Mouse (Mus musculus) lung, postnatal 0 days (tissue): ENCODE measurements around the gene Myh2. TPM values are rescaled to one million over a fixed set of nuclear protein-coding genes. Genes with fewer than 3 reads are reported as not detected.

ENCODE experiments used
- ATAC-seq: fragments of 200-750 bp; cut with Nextera tagmentation; 2 replicates; pipeline ENCODE4 v1.8.0; 2017; ENCODE audit warnings: moderate library complexity
- DNase-seq: peaks from one replicate; pipeline ENCODE4 v3.0.0-alpha.2; 2016; ENCODE audit warnings: low spot score
- H3K27ac ChIP-seq: fragments of 300-500 bp; sonication (generic); 2 replicates; pipeline ENCODE4 v1.5.1; 2014; ENCODE audit warnings: antibody characterized with exemption, mild to moderate bottlenecking, low read length, mixed read lengths
- H3K27me3 ChIP-seq: fragments of 300-500 bp; sonication (generic); replicated peaks from 2 replicates; pipeline ENCODE4 v1.6.1; 2014; ENCODE audit warnings: low read length, mixed read lengths; ENCODE audit not compliant: insufficient read depth
- H3K36me3 ChIP-seq: fragments of 300-500 bp; sonication (generic); 2 replicates; pipeline ENCODE4 v1.6.1; 2014; ENCODE audit warnings: low read length, mixed read lengths; ENCODE audit not compliant: insufficient read depth
- H3K4me1 ChIP-seq: fragments of 300-500 bp; sonication (generic); 2 replicates; pipeline ENCODE4 v1.6.1; 2014; ENCODE audit warnings: antibody characterized with exemption, low read depth, low read length, mixed read lengths; ENCODE audit not compliant: insufficient read depth
- H3K4me2 ChIP-seq: fragments of 300-500 bp; sonication (generic); replicated peaks from 2 replicates; pipeline ENCODE4 v1.6.1; 2014; ENCODE audit warnings: low read depth, mild to moderate bottlenecking, low read length, moderate library complexity, mixed read lengths
- H3K4me3 ChIP-seq: fragments of 300-500 bp; sonication (generic); 2 replicates; pipeline ENCODE4 v1.5.1; 2014; ENCODE audit warnings: low read depth, low read length
- H3K9ac ChIP-seq: fragments of 300-500 bp; sonication (generic); replicated peaks from 2 replicates; pipeline ENCODE4 v1.6.1; 2014; ENCODE audit warnings: low read depth, mild to moderate bottlenecking
- H3K9me3 ChIP-seq: fragments of 300-500 bp; sonication (generic); 2 replicates; pipeline ENCODE4 v1.6.1; 2016; ENCODE audit warnings: low read length, mixed read lengths
- CTCF ChIP-seq: IDR thresholded peaks from 2 replicates; pipeline ENCODE4 v1.5.1; 2016; ENCODE audit warnings: antibody characterized with exemption, mild to moderate bottlenecking
- EP300 ChIP-seq: IDR thresholded peaks from 2 replicates; pipeline ENCODE4 v1.6.1; 2016; ENCODE audit warnings: antibody characterized with exemption, mild to moderate bottlenecking, control low read depth
- WGBS: fragments of 180-500 bp; shearing (Covaris S2); extraction: QIAGEN DNeasy Blood & Tissue Kit; methylation state at CpG from one replicate; pipeline ENCODE4 v1.1.7; 2014; 5-methylcytosine and 5-hydroxymethylcytosine counted together
- polyA plus RNA-seq: library from polyadenylated mRNA; unstranded; fragments of >200 nt; fragmentation: Nextera tagmentation; extraction: Ambion mirVana; gene quantifications from 2 replicates; pipeline ENCODE4 v1.2.1, GENCODE M21; 2015

The Myh2 gene
- polyA plus RNA-seq, 1 experiment from 2014 or later: not detected

- no peaks in the 10 kb centered on the region for H3K27me3 ChIP-seq
- H3K36me3 ChIP-seq: no peaks in the 10 kb centered on the region
- no peak overlapping the region for H3K9ac ChIP-seq
- no peaks in the 10 kb centered on the region for H3K9me3 ChIP-seq
- no peak overlapping the region for H3K27ac ChIP-seq
- TF ChIP-seq CTCF (no peak), EP300 (no peak)
- H3K4me1 ChIP-seq: no peaks in the 10 kb centered on the region
- WGBS: 42% methylated on average over 5 of the region's 5 CpGs
- no peak for DNase-seq
- H3K4me2 ChIP-seq: no peak overlapping the region
- no peak for ATAC-seq
- H3K4me3 ChIP-seq: no peak overlapping the region
Measured at GRCm38 (mm10) chr11:67140175-67140574, 30.7 kb upstream of the Myh2 start.

GRCm38 (mm10) chr11:67141031-67141430 is 29.8 kb upstream of the Myh2 start:
- no peak overlapping the region for H3K27ac ChIP-seq
- no peak overlapping the region for H3K4me3 ChIP-seq
- H3K36me3 ChIP-seq: no peaks in the 10 kb centered on the region
- no peak for TF ChIP-seq EP300
- TF ChIP-seq CTCF: no peak
- 55% methylated on average over 6 of the region's 6 CpGs for WGBS
- no peak overlapping the region for H3K4me2 ChIP-seq
- ATAC-seq (no peak), DNase-seq (no peak)
- no peaks in the 10 kb centered on the region for H3K4me1 ChIP-seq
- no peak overlapping the region for H3K9ac ChIP-seq
- H3K27me3 ChIP-seq: no peaks in the 10 kb centered on the region
- no peaks in the 10 kb centered on the region for H3K9me3 ChIP-seq

GRCm38 (mm10) chr11:67142047-67142446 is 28.8 kb upstream of the Myh2 start:
- Histone ChIP-seq H3K9ac (no peak overlapping the region), H3K9me3 (no peaks in the 10 kb centered on the region), H3K4me2 (no peak overlapping the region), H3K27ac (no peak overlapping the region), H3K4me1 (no peaks in the 10 kb centered on the region), H3K4me3 (no peak overlapping the region), H3K36me3 (no peaks in the 10 kb centered on the region), H3K27me3 (no peaks in the 10 kb centered on the region)
- no peak for DNase-seq
- 50% methylated on average over 4 of the region's 4 CpGs for WGBS
- ATAC-seq: no peak
- no peak for TF ChIP-seq CTCF
- TF ChIP-seq EP300: no peak

- H3K27me3 ChIP-seq: no peaks in the 10 kb centered on the region
- ATAC-seq (no peak), DNase-seq (no peak)
- 79% methylated on average over 5 of the region's 5 CpGs for WGBS
- no peak overlapping the region for H3K4me3 ChIP-seq
- no peak overlapping the region for H3K4me2 ChIP-seq
- no peak overlapping the region for H3K27ac ChIP-seq
- no peak overlapping the region for H3K9ac ChIP-seq
- H3K36me3 ChIP-seq: no peaks in the 10 kb centered on the region
- no peaks in the 10 kb centered on the region for H3K4me1 ChIP-seq
- H3K9me3 ChIP-seq: no peaks in the 10 kb centered on the region
- TF ChIP-seq EP300 (no peak), CTCF (no peak)
Measured at GRCm38 (mm10) chr11:67143065-67143464, 27.8 kb upstream of the Myh2 start.

GRCm38 (mm10) chr11:67143863-67144498 is 26.8 kb upstream of the Myh2 start:
- H3K4me2 ChIP-seq: no peak overlapping the region
- ATAC-seq: no peak
- WGBS: 90% methylated on average over 4 of the region's 4 CpGs
- no peaks in the 10 kb centered on the region for H3K27me3 ChIP-seq
- no peaks in the 10 kb centered on the region for H3K9me3 ChIP-seq
- H3K27ac ChIP-seq: no peak overlapping the region
- H3K4me3 ChIP-seq: no peak overlapping the region
- no peaks in the 10 kb centered on the region for H3K36me3 ChIP-seq
- H3K4me1 ChIP-seq: no peaks in the 10 kb centered on the region
- no peak for TF ChIP-seq CTCF
- TF ChIP-seq EP300: no peak
- no peak for DNase-seq
- no peak overlapping the region for H3K9ac ChIP-seq

- Histone ChIP-seq H3K36me3 (no peaks in the 10 kb centered on the region), H3K4me3 (no peak overlapping the region), H3K4me2 (no peak overlapping the region), H3K9ac (no peak overlapping the region), H3K27ac (no peak overlapping the region), H3K9me3 (no peaks in the 10 kb centered on the region), H3K27me3 (no peaks in the 10 kb centered on the region), H3K4me1 (no peaks in the 10 kb centered on the region)
- no peak for TF ChIP-seq EP300
- TF ChIP-seq CTCF: no peak
- no peak for ATAC-seq
- DNase-seq: no peak
- 59% methylated on average over 6 of the region's 6 CpGs for WGBS
Measured at GRCm38 (mm10) chr11:67144559-67145265, 26.1 kb upstream of the Myh2 start.
